Comparison of ENCODE assay signal across 8 mouse cellular contexts in the genomic region with DNA sequence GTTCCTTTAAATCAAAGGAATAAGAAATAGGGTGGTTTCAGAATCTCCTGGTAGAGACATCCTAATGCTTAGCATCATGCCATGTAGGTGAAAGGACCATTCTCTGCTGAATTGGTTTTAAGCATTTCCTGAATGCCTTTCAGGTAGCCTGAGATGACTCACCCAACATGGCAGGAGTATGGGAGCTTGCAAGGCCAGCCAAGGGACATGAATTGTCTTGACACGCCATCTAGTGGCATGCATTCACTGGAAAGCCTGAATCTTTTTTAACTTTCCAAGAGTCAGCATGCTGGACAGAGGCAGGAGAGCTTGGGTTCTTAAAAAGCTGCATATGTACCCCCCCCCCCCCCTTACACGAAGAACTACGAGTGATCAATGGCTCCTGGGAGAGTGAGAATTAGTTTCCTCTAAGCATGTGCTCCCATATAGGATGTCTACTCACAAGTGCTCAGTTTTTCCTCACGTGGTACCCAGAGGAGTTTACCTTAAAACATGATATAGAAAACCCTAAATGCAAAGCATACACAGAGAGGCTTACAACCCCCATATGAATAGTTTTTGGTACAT. TPM values are rescaled to one million over a fixed set of nuclear protein-coding genes. Genes with fewer than 3 reads are reported as not detected.
DNase-seq lines count a peak whose midpoint lies in the region; ATAC-seq and TF ChIP-seq lines count a peak whose summit lies in the region.

No protein-coding gene starts in this region.

- 12% methylated on average over 4 of the region's 4 CpGs for WGBS in heart, embryonic 12.5 days
- WGBS in midbrain, embryonic 11.5 days = 13% methylated on average over 4 of the region's 4 CpGs
- WGBS in small intestine, adult 2 months = 11% methylated on average over 4 of the region's 4 CpGs

- no peak overlapping the region for H3K4me2 ChIP-seq in heart, embryonic 12.5 days
- no peak overlapping the region for H3K4me2 ChIP-seq in midbrain, embryonic 11.5 days

- no peak overlapping the region for H3K4me3 ChIP-seq in heart, embryonic 12.5 days
- H3K4me3 ChIP-seq in midbrain, embryonic 11.5 days (ENCODE audit: low read depth, low read length) = no peak overlapping the region
- no peak overlapping the region for H3K4me3 ChIP-seq in small intestine, adult 2 months (ENCODE audit: low read depth, low read length)

- H3K27ac ChIP-seq in heart, embryonic 12.5 days (ENCODE audit: poor library complexity, severe bottlenecking) = no peak overlapping the region
- H3K27ac ChIP-seq in midbrain, embryonic 11.5 days (ENCODE audit: low read depth, low read length) = no peak overlapping the region
- H3K27ac ChIP-seq in small intestine, adult 2 months (ENCODE audit: insufficient read depth, low read depth, low read length) = no peak overlapping the region

- no peak for TF ChIP-seq POLR2A in small intestine, adult 2 months (IDR thresholded peaks at IDR 0.05; ENCODE audit: low read depth, low read length)

- peaks cover 3% of the 10 kb centered on the region; the same call in 1 of the 2 replicates for H3K27me3 ChIP-seq in heart, embryonic 12.5 days (replicated peaks)
- H3K27me3 ChIP-seq in midbrain, embryonic 11.5 days (ENCODE audit: control insufficient read depth, insufficient read depth, low read length) = no peaks in the 10 kb centered on the region
- no peaks in the 10 kb centered on the region for H3K27me3 ChIP-seq in small intestine, adult 2 months (ENCODE audit: control insufficient read depth, insufficient read depth, low read length)

- TF ChIP-seq CTCF in small intestine, adult 2 months (IDR thresholded peaks at IDR 0.05; ENCODE audit: extremely low read depth, insufficient read length, insufficient replicate concordance, low read depth, low read length) = peak; percentile 43; the same call in 1 of the 2 replicates

- H3K9ac ChIP-seq in heart, embryonic 12.5 days = no peak overlapping the region
- H3K9ac ChIP-seq in midbrain, embryonic 11.5 days (ENCODE audit: low read length) = no peak overlapping the region

- intact Hi-C loops in heart, postnatal 36 days (cut with DNase I) = loop anchor here (1.0 kb wide), 1 partner anchor 159 kb away; no protein-coding TSS in a partner anchor

- H3K9me3 ChIP-seq in heart, embryonic 12.5 days (replicated peaks) = no peaks in the 10 kb centered on the region
- H3K9me3 ChIP-seq in midbrain, embryonic 11.5 days (ENCODE audit: control insufficient read depth, low read length) = no peaks in the 10 kb centered on the region

- no peaks in the 10 kb centered on the region for H3K36me3 ChIP-seq in heart, embryonic 12.5 days
- no peaks in the 10 kb centered on the region for H3K36me3 ChIP-seq in midbrain, embryonic 11.5 days (ENCODE audit: control insufficient read depth, insufficient read depth, low read length)
- H3K36me3 ChIP-seq in small intestine, adult 2 months (ENCODE audit: control insufficient read depth, insufficient read depth, low read length) = no peaks in the 10 kb centered on the region

- peak; percentile 83 for DNase-seq in heart, adult 11 months
- DNase-seq in adrenal gland, adult 2 months = peak; percentile 77
- peak; percentile 64 for DNase-seq in embryo, embryonic 11.5 days (ENCODE audit: low read depth, low spot score)
- DNase-seq in heart, postnatal 36 days = peak; percentile 42 to 47
- peak; percentile 67 to 77 for DNase-seq in kidney, postnatal 4 days
- DNase-seq in midbrain, embryonic 11.5 days (ENCODE audit: low spot score, missing footprints) = peak; percentile 94

- no peaks in the 10 kb centered on the region for H3K4me1 ChIP-seq in heart, embryonic 12.5 days (replicated peaks)
- H3K4me1 ChIP-seq in midbrain, embryonic 11.5 days (ENCODE audit: control insufficient read depth, insufficient read depth, low read length) = no peaks in the 10 kb centered on the region
- no peaks in the 10 kb centered on the region for H3K4me1 ChIP-seq in small intestine, adult 2 months (ENCODE audit: control insufficient read depth, insufficient read depth, insufficient read length, low read length)

- no peak for ATAC-seq in heart, embryonic 12.5 days (ENCODE audit: insufficient number of reproducible peaks, low FRiP score)
- ATAC-seq in midbrain, embryonic 11.5 days (ENCODE audit: low FRiP score) = peak; percentile 80

RNA-seq across cellular contexts. Expression of gene Tada1, which starts 59.7 kb away (rescaled TPM):
- polyA plus RNA-seq in heart, embryonic 12.5 days (2016; fragmentation: Nextera tagmentation; extraction: Ambion mirVana) = 30.3 and 32.1 TPM in 2 replicates
- 10 to 100 TPM; 16.6 to 19.3 TPM for total RNA-seq in adrenal gland, adult 2 months (2021)
- 7.3 and 11.1 TPM in 2 replicates for polyA plus RNA-seq in adrenal gland, adult 2 months (2012; rRNA removed)
- 1 to 10 TPM; 7.6 to 9.3 TPM for total RNA-seq in heart, postnatal 36 days (2021)
- polyA plus RNA-seq in midbrain, embryonic 11.5 days (2014; fragmentation: Nextera tagmentation; extraction: Ambion mirVana) = 70.5 and 73.5 TPM in 2 replicates
- polyA plus RNA-seq in small intestine, adult 2 months (2012; rRNA removed) = 3.9 and 7.4 TPM in 2 replicates
